Mouse (Mus musculus) left cerebral cortex, postnatal 4 days (tissue): ENCODE results near the gene Lcmt1. TPM values are rescaled to one million over a fixed set of nuclear protein-coding genes. Genes with fewer than 3 reads are reported as not detected.

Experiments used
- DNase-seq: peaks from one replicate; pipeline ENCODE4 v3.0.0-alpha.2; 2022
- intact Hi-C: fragments of 180-260 bp; cut with DNase I; formaldehyde crosslinking; loops from one replicate; pipeline ENCODE4 v1.15.1; 2025
- total RNA-seq, 2 experiments: library from RNA; stranded (reverse); gene quantifications; 2 replicates each; pipeline ENCODE4 v1.2.3; 2021

Lcmt1 gene
- total RNA-seq = 10 to 100 TPM; 87.9 to 93.3 TPM

DNA sequence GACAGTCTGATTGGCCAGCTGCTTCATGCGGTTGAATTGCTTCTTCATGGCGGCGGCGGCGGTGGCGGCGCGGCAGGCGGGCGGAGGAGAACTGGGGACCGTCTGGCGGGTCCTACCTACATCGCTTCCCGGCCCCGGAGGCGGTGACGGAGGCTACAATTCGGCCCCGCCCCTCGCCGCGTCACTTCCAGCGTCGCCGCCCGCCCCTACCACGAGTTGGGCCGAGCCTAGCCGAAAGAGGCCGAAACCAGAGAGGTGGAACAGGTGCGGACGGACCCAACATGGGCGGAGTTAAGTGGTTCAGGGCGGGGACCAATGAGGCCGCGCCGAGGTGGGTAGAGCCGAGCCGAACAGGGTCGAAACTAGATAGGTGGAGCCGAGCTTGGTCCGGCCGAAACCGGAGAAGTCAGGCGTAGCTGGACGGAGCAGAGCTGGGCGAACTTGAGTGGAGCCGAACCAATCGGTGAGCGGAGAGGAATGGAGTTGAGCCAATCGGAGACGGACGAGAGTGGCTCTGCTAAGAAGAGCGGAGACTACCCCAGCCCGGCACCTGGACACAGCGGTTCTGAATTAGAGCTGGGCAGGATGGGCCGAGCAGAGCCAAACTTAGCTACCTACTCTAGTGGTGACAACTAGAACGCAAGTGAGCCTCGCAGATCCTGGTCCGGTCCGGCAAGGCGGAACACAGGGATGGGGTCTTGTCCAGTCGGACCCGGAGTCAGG, at the start of gene Lcmt1, which contains the start of gene Arhgap17:
Lcmt1 (plus strand) TSS at position 26 of the 723 bp plus-strand sequence.
Arhgap17 (minus strand) TSS at position 157 of the 723 bp plus-strand sequence.
- peak; percentile 96 for DNase-seq
- intact Hi-C loops = no loop called here

DNA sequence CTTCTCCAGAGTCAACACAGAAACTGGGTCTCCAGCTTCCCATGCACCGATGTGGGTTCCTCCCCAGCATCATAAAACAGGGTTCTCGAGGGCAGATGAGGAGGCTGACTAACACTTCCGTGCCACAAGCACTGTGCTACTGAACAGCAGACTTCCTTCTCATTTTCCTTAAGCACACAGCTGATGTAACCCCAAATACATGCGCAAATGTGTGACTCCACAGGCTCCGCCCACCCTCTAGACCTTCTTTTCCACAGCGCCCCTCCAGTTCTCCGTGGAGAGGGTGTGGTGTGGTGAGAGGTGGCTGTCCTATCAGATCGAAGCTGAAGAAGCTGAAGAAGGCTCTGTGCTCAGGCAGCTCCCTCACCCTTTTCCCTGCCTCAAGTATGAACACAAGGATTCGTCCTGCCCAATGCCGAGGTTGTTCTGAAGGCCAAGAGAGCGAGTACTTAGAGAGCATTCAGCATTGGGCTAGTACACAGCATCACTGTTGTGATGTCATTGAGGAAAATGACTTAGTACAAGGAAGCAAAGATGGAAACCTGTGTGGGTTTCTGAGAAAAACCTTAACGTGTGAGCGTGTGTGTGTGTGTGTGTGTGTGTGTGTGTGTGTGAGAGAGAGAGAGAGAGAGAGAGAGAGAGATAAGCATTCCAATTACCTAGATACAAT, 47.0 kb upstream of the Lcmt1 start:
- DNase-seq = no peak
- intact Hi-C loops = no loop called here

DNA sequence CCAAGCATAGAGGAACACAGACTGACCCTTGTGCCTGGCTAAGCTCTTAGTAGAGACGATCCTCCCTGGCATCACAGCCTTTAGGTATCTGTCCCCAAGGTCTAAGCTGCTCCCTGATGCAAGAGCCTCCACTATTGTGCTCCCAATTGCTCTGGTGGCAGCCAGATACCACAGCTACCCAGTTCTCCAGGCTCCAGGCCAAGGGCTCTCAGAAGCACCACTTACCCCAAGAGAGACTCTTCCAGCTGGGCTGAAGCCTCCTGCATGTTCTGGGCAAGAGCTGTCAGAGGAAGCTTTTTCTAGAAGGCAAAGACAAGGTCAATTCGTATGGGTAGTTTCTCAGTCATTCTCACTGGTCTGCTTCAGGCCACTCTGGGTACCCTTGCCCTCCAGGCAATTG, 46.2 kb upstream of the Lcmt1 start:
- intact Hi-C loops = no loop called here
- no peak for DNase-seq

DNA sequence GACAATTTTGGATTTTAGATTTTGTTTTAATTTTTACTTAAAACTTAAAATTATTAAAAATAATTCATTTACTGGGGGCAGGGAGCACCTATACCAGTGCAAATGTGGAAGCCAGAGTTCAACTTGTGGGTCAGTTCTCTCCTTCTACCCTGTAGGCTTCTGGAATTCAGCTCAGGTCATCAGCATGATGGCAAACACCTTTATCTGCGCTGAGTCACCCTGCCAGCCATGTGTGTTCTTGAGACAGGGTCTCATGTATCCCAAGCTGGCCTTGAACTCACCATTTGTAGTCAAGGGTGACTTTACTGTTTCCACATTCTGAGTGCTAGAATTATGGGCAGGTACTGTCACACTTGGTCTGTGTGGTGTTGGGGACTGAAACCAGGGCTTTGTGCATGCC, 45.5 kb upstream of the Lcmt1 start:
- intact Hi-C loops = no loop called here
- no peak for DNase-seq

DNA sequence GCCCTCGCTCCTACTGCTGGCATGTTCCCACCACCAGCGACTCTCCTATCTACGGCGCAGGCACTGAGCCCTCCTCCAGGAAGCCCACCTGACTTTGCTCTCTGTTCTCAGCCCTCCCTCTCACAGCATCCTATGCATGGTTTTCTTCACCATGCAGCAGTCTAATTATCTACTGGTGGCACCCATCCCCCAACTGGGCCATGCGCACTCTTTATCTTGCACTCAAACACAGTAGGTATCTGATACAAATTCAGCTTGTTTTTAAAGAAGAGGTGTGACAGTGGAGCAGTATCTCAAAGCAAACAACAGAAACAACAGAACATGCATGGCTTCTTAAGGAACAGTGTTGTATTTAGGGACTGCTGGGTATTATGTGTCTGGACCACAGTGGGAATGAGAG, 43.5 kb upstream of the Lcmt1 start:
- intact Hi-C loops = no loop called here
- no peak for DNase-seq

DNA sequence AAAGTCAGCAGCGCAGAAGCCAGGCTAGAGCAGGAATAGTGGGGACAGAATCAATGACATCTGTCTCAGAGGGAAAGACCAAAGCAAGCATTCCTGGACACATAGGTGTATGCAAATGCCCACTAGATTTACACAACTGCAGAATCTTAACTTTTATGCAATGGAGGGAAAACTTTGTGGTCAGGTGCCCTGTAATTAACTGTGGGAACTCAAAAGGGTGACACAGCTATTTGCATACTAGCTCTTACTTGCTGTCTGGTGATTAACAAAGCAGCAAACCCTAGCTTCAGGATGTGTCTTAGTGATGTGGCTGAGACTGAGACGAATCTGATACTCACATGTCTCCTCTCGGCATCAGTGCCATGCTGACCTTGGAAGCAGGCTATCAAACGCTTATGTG, 42.7 kb upstream of the Lcmt1 start:
- intact Hi-C loops = no loop called here
- DNase-seq = no peak

DNA sequence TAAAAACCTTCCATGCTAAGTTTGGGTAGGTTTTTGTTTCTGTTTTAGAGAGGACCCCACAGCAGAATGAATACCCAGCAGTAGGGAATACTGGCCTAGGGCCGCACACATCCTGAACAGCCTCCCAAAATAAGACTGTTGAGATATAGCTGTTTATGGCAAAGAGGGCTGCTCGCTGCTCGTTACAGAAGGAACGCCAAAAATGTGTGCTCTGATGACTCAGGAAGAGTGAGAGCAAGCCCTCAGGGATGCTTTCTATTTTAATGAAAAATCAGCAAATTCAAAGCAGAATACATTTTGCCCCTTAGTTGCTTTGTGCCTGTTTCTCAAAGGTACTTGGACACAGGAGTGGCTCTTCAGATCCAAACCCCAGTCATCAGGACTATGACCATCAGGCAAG, 41.7 kb upstream of the Lcmt1 start:
- intact Hi-C loops = no loop called here
- no peak for DNase-seq

DNA sequence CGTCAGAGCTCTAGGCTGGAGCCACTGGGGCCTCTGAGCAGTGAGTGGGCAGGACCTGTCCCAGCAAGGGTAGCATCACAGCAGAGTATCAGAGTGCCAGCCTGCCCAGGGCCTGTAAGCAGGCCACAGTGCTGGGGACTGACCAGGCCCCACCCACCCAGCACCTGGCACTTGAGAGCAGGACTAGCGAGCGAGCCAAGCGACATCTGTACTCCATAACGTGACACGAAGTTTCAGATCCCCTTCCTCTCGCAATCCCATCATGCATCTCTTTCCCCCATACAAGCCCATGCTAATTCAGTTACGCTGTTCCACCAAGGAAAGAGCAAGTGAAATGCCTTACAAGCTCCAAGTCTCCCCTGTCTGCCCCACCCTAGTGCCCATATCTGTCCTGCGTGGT, 39.1 kb upstream of the Lcmt1 start:
- intact Hi-C loops = no loop called here

DNA sequence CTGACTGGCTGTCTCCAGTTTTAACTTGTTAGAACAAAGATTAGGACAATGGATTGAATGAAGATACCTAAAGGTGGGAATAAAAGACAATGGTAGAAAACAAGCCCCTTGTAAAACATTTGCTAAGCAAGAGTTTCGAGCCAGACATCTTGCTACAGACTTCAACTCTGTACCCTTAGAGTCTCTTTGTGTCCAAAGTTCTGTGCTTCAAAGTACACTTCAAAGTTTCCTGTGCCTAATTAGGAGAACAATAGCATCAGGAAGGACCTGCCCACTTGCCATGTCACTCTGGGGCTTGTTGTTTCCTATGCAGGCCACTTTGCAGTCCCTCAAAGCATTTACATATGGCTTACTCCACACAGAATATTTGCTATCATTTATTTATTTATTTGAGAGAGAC, 33.3 kb upstream of the Lcmt1 start:
- no peak for DNase-seq

More for the DNA sequence above, 39.1 kb upstream of the Lcmt1 start:
- DNase-seq = no peak

DNA sequence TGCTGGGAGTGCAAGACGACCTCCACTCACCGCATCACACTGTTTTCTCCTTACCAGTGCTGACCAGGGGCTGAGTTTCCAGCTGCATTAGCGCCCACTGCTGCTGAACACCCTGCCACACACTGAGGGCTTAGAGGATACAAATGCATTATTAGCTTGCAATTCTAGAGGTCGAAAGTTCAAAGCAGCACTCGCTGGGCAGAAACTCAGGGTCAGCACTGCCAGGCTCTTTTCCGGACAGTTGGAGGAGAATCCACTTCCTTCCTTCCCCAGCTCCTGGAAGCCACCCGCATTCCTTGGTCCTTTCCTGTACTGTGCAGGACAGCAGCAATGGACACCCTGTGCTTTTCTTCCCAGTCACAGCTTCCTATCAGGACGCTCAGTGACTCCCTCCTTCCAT, 31.2 kb upstream of the Lcmt1 start:
- intact Hi-C loops = no loop called here
- DNase-seq = no peak

More for the DNA sequence above, 33.3 kb upstream of the Lcmt1 start:
- intact Hi-C loops = no loop called here

DNA sequence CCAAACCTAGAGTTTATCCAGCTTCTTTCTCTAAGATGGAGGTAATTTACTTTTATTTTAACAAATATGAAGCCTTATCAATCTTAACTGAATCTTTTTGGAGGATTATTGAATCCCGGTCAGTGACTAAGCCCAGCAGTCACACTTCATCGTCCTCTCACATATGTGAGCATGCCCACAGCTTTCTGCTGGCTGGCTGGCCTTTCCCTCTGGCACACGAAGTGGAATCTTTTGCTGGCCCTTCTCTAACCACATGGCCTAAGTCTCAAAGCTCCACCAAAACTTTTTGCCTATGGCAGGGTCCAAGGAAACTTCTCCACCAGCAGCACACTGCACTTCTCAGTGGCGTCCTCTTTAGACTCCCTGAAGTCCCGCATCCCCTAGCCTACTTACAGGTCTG, 27.7 kb upstream of the Lcmt1 start:
- DNase-seq = no peak
- intact Hi-C loops = no loop called here

DNA sequence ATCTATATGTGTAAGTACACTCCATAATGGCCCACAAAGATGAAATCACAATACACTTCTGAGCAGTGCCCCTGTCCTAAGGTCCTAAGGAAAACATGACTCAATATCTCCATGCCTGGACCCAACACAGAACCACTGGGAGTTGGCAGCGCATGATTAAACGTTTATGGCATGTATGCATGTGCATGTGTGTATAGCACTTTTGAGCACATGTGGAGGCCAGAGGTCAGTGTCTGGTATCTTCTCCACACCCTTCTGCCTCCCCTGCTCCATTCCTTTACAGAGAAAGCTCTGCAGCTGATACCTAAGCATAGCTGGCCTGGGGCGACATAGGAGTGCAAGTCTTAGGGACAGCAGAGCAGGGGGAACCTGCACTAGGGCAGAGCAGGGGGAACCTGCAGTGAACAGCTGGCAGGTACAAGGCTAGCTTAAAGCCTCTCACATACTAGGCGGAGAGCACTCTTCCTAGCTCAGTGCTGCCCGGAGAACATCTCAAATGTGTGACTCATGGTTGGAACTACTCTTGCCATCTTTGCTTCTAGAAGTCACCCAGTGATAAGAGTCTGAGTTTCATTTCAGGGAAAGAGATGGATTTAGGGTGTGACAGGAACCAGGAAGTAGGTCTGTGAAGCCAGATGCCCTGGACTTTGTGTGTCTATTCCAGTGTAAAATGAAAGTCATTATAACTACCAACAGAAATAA, 25.4 kb upstream of the Lcmt1 start:
- intact Hi-C loops = no loop called here
- no peak for DNase-seq

DNA sequence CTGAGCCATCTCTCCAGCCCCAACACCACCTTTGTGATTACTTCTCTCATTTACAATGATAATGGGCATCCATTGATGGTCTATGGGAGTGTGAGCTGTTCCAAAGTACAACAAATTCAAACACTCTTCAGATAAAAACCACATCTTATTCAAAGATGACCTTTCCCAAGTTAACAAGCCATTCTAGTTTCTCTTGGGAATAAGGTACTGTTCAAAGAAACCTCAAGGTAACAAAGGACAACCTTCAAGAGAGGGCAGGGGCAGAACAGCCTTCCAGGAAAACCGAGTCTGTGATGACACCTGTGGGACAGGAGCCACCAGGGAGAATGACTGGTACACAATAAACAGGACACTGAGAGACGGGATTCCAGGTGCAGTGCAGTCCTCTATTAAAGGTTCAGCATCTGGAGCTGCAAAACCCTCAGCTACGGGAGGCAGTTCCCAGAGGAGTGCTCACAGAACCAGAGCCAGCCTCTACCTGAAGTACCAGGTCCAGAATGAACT, 24.5 kb upstream of the Lcmt1 start:
- intact Hi-C loops = no loop called here
- no peak for DNase-seq

DNA sequence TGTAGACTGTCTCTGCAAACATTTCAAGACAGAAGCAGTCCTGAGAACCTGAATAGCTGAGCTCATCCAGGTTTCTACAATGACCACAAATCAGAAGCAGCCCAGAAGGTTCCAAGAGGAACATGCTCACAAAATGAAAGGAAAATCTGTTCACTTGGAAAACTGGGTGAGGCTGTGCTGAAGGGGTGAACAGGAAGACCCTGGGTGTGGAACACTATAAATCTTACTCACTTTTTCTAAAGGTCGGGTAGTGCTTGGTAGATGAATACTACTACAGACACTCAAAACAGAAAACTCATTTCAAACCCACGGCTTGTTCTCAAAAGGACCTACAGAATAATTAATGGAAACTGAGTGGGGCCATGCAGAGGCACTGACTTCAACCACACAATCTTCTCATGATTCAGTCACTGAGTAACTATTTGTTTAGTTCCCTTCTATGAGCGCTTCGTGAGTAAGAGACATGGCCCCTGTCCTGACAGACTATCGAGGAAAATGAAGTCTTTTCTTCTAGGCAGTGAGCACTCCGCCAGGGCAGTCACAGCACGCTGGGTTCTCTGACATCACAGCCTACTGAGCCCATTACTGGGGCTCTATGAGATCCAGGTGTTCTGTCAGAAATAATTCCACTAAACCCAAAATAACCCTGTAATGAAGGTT, 22.8 kb upstream of the Lcmt1 start:
- intact Hi-C loops = no loop called here
- DNase-seq = no peak

DNA sequence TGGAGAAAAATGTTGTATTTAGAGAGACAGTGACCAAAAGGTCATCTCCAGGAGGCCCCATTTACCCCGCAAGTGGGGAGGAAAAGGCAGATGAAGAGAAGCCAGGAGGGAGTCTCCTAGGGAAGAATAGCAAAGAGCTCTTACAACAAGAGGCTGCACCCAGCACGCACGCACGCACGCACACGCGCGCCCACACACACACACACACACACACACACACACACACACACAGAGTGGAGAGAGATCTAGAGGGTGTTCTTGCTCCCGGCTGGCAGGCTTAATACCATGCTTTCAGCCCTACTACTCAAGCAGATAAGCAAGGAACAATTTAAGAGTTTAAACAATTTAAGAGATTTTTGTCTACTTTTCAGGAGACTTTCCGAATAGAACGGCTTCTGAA, 19.8 kb upstream of the Lcmt1 start:
- intact Hi-C loops = no loop called here
- DNase-seq = no peak

DNA sequence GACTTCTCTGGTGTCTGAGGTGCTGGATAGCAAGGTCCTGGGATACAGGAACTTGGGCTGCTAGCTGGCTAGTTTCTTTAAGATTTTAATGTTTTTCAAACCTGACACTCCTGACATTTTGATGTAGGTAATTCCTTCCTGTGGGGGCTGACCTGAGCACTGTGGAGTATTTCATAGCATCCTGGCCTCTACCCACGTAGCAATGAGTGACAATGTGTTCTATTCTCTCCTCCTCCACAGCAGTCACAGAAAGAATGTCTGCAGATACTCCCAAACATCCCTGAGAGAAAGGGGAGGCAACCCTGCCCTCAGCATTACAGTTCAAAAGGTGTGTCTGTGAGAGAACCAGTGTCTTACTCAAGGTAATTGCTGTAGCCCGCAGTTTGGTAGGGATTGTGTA, 19.3 kb upstream of the Lcmt1 start:
- DNase-seq = no peak
- intact Hi-C loops = no loop called here

DNA sequence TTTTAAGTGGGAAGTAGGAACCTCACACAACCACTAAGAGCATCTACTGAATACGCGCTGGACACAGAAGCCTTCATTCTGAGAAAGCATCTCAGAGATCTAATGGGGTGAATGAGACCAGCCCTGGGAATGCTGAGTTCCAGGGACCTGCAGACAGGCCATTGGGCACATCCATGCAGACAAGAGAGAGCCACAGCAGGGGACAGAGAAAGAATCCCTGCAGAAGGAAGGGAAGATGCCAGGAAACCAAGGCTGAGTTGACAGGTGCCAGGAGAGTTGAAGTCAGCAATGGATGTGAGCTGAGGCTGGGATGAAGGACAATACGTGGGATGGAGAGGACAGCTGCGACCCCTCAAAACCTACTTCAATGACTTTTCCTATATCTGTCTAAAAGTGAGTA, 16.5 kb upstream of the Lcmt1 start:
- intact Hi-C loops = no loop called here
- no peak for DNase-seq

DNA sequence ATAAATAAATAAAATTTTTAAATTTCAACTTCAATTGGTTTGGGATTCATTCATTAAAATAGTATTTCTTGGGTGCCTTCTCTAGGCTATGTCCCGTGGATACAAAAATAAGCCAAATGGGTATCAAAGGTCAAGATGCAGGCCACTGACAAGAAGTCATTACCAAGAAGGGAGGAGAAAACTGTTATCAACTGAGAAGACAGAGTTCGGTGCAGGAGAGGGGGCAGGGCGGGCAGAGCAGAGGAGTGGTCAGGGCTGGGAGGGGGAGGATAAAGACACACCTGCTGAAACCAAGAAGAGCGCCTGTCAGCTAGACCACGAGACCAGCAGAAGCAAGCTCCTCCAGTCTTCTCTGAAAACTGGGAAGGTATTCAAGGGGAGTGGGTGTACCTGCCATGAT, 15.7 kb upstream of the Lcmt1 start:
- intact Hi-C loops = no loop called here
- no peak for DNase-seq

DNA sequence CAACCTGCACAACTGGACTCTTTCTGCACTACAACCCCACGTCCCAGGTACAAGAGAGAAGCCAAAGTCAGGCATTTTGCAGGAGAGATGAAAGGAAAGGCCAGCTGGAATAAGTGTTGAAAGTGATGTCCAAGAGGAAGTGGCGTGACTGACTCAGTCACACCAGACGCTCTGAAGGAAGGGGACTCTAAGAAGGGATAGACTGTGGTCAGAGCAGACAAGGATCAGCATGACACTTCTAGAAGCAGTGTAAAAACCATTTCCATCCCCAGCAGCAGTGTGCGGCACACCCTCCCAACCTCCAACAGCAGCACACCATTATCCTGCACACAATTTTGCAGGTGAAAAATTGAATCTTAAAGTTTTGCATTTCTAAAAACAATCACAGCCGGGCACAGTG, 15.2 kb upstream of the Lcmt1 start:
- intact Hi-C loops = no loop called here
- no peak for DNase-seq

DNA sequence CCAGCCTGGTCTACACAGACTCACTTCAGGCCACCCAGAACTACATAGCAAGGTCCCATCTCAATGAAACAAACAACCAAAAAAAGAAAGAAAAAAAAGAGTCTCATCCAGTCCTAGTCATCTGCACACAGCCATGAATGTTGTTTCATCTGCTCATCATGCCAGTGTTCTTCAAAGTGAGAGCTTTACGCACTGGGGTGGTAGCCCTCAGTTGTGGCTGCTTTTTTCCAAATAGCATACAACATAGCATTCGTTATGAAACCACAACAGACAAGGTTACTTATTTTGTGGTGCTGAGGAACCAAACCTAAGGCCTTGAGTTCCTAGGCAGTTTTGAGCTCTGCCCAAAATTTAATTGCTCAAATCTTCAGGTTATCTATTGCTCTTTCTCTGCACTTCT, 14.7 kb upstream of the Lcmt1 start:
- intact Hi-C loops = no loop called here

DNA sequence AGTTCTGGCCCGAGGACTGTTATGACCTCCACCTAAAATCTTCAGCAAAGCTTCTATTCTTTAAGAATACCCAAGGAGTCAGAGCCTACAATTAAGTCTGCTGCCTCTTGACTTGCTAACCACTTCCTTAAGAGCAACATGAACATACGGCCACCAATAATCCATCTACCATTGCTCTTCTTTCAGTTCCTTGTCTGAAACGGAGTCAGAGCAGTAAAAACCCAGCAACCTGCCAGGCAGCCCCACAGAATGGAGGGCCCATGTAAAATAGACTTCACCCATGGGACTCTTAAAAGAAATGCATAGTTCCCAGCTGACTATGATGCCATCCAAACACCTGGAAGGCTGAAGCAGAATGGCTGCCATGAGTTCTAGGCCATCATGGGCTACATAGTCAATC, 13.4 kb upstream of the Lcmt1 start:
- intact Hi-C loops = no loop called here

More for the DNA sequence above, 14.7 kb upstream of the Lcmt1 start:
- no peak for DNase-seq

More for the DNA sequence above, 13.4 kb upstream of the Lcmt1 start:
- no peak for DNase-seq
